Mouse (Mus musculus): ENCODE data around the gene Dcp1a.

Gene Dcp1a

GRCm38 (mm10) chr14:30479361-30479948 is at the start of gene Dcp1a:
Dcp1a (plus strand) TSS chr14:30479535.
- peak; percentile 98 for DNase-seq

DNA sequence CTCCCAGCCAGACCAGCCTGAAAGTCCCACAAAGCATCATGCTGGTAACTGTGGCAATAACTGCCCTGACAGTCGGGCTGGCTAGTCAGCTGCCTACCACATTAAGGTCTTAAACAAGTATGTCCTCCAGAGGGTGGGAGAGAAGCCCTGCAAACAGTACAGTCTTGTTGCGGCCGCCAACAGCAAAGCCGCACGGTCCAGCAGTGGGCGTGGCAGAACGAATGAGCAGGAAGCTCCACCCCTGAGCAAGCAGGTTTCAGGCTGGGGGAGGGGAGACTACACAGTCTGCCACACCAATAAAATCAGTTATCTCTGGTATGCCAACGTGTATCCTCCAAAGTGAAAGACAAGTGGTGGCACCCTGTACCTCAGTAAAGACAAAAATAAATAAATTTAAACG is 49.7 kb upstream of the Dcp1a start:
- DNase-seq: peak; percentile 12

DNA sequence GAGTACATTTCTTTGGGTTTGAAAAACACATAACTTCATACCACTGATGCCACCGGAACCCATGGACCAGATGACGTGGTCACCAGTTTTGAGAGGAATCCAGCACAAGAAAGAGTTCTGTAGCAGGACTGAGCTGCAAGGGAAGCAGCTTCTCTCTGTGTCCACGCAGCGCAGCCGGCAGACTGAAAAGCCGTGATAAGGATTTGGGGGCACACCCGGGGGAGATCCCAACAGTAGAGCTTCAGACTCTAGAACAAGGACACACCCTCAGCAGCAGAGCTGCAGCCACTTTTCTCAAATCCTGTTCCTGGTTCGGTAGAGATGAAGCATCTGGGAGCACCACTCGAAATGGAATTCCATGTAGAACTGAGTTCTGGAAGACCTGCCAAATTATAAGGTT is 49.3 kb upstream of the Dcp1a start:
- no peak for DNase-seq

- DNase-seq: no peak
Measured at GRCm38 (mm10) chr14:30430446-30430845, 48.9 kb upstream of the Dcp1a start.

- no peak for DNase-seq
Measured at GRCm38 (mm10) chr14:30435316-30435715, 44.0 kb upstream of the Dcp1a start.

DNA sequence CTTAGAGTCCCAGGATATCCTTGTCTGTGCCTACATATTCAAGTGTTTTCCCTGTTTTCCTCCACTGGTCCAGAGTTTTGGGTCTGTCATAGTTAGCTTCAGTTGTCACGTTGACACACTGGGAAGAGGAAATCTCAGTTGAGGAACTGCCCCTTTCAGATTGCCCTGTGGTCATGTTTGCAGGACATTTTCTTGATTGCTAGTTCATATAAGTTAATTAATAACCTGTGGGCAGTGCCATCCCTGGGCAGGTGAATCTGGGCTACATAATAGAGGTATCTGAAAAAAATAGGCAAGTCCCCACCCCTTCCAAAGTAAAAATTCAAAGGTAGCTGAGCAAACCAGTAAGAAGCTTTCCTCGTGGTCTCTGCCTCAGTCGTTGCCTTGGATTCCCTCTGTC is 39.4 kb upstream of the Dcp1a start:
- DNase-seq: no peak

- DNase-seq: peak; percentile 57
Measured at GRCm38 (mm10) chr14:30455801-30456595, 23.3 kb upstream of the Dcp1a start.

GRCm38 (mm10) chr14:30457436-30457835 is 21.9 kb upstream of the Dcp1a start:
- no peak for DNase-seq

GRCm38 (mm10) chr14:30457897-30458296 is 21.4 kb upstream of the Dcp1a start:
- no peak for DNase-seq

DNA sequence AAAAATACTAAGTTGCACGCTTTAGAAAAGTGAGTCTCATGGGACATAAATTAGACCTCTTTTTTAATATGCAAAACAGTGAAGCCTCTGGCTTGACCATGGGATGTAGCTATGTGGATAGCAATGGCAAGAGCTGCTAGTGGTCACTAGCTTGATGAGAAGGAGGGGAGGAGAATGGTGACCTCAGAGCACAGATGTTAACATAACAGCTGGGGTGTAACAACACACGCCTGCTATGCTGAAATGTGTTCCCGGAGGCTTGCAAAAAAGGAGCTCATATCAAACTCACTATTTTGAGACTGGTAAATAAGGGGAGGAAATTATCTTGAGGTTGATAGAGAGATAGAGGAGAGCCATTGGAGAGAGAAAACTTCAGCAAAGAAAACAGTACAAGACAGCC is 20.5 kb upstream of the Dcp1a start:
- no peak for DNase-seq

- DNase-seq: peak; percentile 83
Measured at GRCm38 (mm10) chr14:30459891-30460523, 19.3 kb upstream of the Dcp1a start.

DNA sequence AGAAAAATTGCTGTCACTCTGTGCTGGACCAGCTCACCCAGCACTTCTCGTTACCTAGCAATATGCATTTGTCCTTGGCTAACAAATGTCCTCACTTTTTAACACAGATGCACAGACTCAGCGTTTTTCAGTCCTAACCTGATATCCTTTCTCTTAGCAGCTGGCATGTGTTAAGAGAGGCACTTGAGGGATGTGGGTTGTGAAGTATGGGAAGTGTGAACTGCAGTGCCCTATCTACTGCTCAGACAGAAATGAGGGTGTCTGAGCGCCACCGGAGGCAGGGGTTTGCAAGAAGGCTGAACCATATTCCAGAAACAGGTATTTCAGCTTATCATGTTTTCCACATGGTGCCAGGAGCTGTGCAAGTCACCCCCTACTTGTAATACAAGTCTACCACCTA is 16.0 kb upstream of the Dcp1a start:
- DNase-seq: no peak

DNA sequence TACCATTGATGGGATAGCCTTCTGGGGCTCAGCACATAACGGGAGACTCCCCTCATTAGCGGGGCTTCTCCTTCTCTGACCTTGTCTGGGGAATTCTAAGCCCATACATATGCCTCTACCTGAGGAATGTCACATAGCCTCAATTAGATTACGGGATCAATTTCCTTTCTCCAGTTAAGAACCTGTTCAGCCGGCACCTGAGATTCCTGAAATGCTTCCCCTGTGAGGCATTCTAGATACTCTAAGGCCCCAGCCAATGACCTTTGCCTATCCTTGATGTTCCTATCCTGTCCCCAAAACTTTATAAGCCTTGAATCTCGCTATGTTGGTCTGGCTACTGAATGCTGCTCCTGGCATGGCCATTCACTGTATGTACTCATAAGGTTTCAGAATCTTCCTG is 5.7 kb upstream of the Dcp1a start:
- DNase-seq: no peak

GRCm38 (mm10) chr14:30474416-30474815 is 4.9 kb upstream of the Dcp1a start:
- DNase-seq: no peak

- DNase-seq: no peak
Measured at GRCm38 (mm10) chr14:30491342-30491741, 12.0 kb downstream of the Dcp1a start, which contains the start of gene Cacna1d. Cacna1d (minus strand) TSS chr14:30491455.

DNA sequence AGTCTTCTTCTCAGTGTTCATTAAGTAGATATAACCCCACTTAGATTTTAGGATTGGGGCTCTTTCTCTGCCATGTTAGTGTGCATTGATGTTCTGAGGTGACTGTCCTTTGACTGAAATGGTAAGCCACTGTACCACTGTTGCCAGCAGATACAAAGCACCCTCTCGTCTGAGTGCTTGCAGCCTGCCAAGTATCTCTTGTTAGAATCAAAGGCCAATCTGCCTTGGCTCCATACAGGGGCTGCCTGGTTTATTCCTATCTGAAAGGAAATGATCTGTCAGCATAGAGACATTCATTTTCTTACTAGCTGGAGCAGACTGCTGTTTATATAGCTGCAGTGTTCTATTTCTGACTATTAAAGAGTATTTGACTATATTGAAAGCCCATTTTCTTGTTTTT is 13.9 kb downstream of the Dcp1a start:
- no peak for DNase-seq

GRCm38 (mm10) chr14:30494998-30495397 is 15.7 kb downstream of the Dcp1a start:
- no peak for DNase-seq

- no peak for DNase-seq
Measured at GRCm38 (mm10) chr14:30498202-30498601, 18.9 kb downstream of the Dcp1a start.

DNA sequence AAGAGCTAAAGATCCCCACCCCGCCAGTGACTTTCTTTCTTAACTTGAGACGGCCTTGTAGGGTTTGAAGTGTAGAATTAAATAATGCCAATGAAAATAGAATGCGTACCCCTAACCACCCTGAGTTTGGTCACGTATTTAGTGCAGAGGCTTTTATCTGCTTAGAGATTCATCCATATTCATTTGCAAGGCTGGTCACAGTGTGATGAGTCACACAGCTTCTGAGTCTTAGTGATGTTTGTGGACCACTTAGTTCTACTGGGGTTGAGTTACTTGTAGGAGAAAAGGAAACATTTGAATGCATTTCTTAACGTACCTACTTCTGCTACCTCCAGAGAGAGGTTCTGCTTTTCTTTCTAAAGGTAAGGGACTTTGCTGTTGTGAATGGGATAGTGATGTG is 25.7 kb downstream of the Dcp1a start:
- DNase-seq: no peak

DNA sequence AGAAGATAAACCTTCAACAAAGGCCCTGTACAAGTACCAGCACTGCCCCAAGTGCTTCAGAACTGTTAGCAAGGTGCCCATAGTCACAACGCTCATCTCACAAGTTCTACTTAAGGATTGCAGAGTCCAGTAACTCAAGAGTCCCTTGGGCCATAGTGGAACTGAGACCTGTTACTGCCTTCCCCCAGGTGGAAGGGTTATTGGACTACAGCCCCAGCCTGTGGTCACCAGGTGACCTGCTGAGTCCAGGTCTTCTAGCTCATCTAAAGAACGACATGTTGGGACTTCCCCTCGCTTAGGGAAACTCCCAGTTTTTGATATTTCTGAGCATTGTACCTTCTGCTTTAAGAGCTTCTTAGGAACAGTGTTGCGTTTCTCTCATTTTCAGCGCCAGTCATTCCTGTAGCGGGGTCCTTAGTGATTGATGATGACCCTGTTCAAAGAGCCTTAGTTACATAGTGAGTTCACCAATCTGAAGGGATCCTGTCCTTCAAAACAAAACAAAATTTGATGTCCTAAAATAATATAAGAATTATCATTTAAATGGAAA is 31.0 kb downstream of the Dcp1a start:
- no peak for DNase-seq

- DNase-seq: no peak
Measured at GRCm38 (mm10) chr14:30512896-30513295, 33.6 kb downstream of the Dcp1a start.

DNA sequence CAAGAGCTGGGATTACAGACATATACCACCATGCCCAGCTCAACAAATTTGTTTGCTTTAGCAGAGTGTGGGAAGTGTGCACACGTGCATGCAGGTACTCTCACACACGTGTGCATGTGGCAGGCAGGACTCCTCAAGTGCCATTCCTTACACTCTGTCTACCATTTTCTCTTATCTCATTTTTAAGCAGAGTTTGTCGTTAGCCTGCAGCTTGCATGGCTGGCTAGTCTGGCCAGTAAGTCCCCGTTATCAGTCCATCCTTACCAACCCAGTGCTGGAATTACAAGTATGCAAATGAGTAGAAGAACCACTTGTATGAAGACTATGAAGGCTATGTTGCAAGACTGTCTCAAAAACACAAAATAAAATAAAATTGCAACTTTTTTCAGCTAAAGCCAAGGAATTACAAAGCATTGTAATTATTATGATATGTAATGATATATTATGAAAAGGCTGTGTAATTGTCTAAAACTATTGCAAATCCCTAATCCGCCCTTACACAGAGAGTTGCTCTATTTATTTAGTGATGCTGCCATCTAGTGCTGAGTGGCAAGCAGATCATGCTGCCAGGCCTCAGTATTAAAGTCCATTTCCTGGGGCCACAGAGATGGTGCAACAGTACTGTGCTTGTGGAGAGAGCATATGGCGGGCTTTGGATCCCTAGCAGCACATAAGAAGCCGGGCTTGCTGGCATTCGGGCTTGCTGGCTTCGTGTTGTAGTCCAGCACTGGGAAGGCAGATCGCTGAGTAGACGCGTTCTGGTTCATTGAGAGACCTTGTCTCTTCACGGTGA is 36.8 kb downstream of the Dcp1a start:
- DNase-seq: peak; percentile 46

GRCm38 (mm10) chr14:30519323-30519722 is 40.0 kb downstream of the Dcp1a start:
- no peak for DNase-seq
